Mouse (Mus musculus): ENCODE measurements around the gene Pde10a.

DNA sequence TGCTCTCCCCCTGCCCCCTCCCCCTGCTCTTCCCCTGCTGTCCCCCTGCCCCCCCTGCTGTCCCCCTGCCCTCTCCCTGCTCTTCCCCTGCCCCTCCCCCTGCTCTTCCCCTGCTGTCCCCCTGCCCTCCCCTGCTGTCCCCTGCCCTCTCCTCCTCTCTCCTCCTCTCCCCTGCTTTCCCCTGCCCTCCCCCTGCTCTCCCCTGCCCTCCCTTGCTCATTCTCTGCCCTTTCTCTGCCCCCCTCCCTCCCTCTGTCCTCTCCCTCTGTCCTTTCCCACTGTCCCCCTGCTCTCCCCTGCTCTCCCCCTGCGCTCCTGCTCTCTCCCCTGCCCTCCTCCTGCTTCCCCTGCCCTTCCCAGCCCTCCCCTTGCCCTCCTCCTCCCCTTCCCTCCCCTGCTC lies 106.5 kb downstream of the Pde10a start:
- TF ChIP-seq POLR2A (IDR thresholded peaks at IDR 0.05; ENCODE audit: low read depth, low read length) (no peak), CTCF (IDR thresholded peaks at IDR 0.05; ENCODE audit: extremely low read depth, insufficient read length, insufficient replicate concordance, low read depth, low read length) (no peak)

Data from small intestine, adult 2 months (tissue).